Mouse (Mus musculus): ENCODE measurements around the gene Ski.

- no peak for TF ChIP-seq CTCF (IDR thresholded peaks at IDR 0.05)
- TF ChIP-seq POLR2A (IDR thresholded peaks at IDR 0.05; ENCODE audit: insufficient read depth, low read depth, low read length) = no peak
- TF ChIP-seq EP300 (IDR thresholded peaks at IDR 0.05; ENCODE audit: insufficient read depth, low read depth, low read length) = no peak
These were observed 79.0 kb downstream of the Ski start for GRCm38 (mm10) chr4:155143411-155143810.

All from heart, adult 2 months (tissue).